Mouse (Mus musculus): ENCODE results near the gene Sftpa1.

- TF ChIP-seq CTCF (IDR thresholded peaks at IDR 0.05; ENCODE audit: insufficient read depth, low read length) (no peak), POLR2A (IDR thresholded peaks at IDR 0.05; ENCODE audit: borderline replicate concordance, extremely low read depth, low read depth, low read length) (no peak)
Measured at GRCm38 (mm10) chr14:41174802-41175201, 43.2 kb downstream of the Sftpa1 start.
